Mouse (Mus musculus): ENCODE measurements around the gene Hmg20b.

GRCm38 (mm10) chr10:81318589-81319329 is 31.5 kb downstream of the Hmg20b start:
- TF ChIP-seq CTCF (IDR thresholded peaks at IDR 0.05; ENCODE audit: low read depth) (no peak), EP300 (optimal IDR thresholded peaks at IDR 0.05) (no peak)
